Mouse (Mus musculus) frontal cortex, adult 2 months (tissue): ENCODE measurements around the gene Cttnbp2. TPM values are rescaled to one million over a fixed set of nuclear protein-coding genes. Genes with fewer than 3 reads are reported as not detected.

ENCODE experiments used
- DNase-seq, 2 experiments: peaks; one replicate each; pipeline ENCODE4 v3.0.0; 2022; ENCODE audit warnings: low spot score in 1 of 2; ENCODE audit errors: extremely low spot score in 1 of 2
- polyA plus RNA-seq: library from polyadenylated mRNA; depleted of rRNA; stranded (reverse); fragments of >200 nt; gene quantifications from 2 replicates; pipeline ENCODE4 v1.2.3, GENCODE M21; 2012

Cttnbp2 gene
- polyA plus RNA-seq, 1 experiment, result 101 TPM

DNA sequence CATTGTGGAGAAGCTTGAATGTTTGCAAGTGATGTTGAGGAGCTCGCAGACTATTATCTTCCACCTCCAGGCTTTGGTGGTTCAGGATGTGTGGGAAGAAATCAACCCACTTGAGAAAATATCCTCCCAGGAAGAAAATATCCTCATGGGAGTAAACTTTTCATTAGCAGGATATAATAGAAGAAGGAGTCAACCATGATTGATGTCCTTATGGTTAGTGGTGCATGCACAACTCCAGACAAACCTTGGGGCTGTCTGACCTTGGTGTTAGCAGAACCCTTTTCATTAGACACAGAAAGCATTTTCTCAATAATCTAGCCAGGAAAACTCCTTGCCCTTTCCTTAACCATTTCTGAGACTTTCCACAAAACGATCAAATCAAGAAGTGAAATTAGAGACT, 170.4 kb downstream of the Cttnbp2 start:
- no peak for DNase-seq

DNA sequence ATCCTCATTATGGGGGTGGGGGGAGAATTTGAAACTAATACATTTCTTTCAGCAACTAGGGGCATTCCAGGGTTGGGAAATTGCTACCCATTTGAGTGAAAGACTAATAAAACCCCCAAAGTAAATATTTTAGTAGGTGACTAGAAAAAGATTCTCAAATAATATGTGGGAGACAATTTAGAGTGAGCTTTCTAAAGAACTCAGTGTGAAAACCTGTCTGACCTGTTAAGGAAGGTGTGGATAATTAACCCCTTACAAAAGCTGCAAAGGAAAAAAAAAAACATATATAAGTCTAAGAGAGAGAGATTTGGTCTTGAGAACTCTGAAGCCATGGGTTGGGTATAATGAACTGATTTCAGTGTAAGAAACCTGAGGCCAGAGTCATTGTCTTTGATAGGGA, 176.3 kb downstream of the Cttnbp2 start:
- DNase-seq, result no peak

DNA sequence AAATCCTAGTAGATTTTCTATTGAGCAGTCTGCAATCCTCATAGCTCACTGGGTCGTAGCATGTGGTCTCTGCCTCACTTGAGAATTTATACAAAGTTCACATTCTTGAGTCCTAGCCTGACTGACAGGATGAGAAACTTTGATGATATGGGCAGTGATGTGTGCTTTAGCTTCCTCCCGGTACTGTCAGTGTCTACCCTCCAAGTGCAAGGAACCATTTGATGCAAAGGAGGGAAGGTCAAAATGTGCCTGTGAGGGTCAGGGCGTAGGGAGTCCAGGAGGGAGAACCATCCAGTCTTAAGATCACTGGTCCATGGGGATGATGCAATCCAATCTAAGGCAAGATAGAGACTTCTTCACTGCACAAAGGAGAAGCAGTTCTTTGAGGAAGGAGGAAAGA, 179.2 kb downstream of the Cttnbp2 start:
- DNase-seq, result no peak

DNA sequence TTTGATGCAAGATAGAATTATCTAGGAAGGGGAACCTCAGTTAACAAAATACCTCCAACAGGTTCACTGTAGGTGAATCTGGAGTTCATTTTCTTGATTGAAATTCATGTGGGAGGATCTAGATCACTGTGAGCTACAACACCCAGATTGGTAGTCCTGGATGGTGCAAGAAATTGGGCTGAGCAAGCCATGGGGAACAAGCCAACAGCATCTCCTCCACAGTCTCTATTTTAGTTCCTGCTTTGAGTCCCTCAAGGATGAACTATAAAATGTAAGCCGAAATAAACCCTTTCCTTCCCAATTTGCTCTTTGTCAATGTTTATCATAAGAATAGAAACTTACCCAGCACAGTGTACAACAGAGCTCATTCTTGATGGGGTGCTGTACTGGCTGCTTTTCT, 191.7 kb downstream of the Cttnbp2 start:
- peak in 1 of 2 experiments; percentile 10 for DNase-seq
